Mouse (Mus musculus): ENCODE data around the gene Nfkbib.
A peak's percentile ranks its signal among the peaks of the same experiment; 100 is the strongest.

Gene Nfkbib

GRCm38 (mm10) chr7:28766173-28766879 lies 986 bp downstream of the Nfkbib start, which contains the start of gene Sirt2:
TSS of gene Sirt2 (plus strand) at chr7:28766735.
- DNase-seq = peak; percentile 100

- DNase-seq = no peak
These were observed 2.1 kb downstream of the Nfkbib start for GRCm38 (mm10) chr7:28765211-28765610.

- DNase-seq = peak; percentile 41
These were observed 5.4 kb downstream of the Nfkbib start for GRCm38 (mm10) chr7:28761907-28762306.

GRCm38 (mm10) chr7:28758623-28759022 lies 8.7 kb downstream of the Nfkbib start:
- DNase-seq = no peak

GRCm38 (mm10) chr7:28756079-28756478 lies 11.2 kb downstream of the Nfkbib start, which contains the start of gene Ccer2:
TSS of gene Ccer2 (plus strand) at chr7:28756174.
- DNase-seq = no peak

GRCm38 (mm10) chr7:28749935-28750334 lies 17.4 kb downstream of the Nfkbib start:
- DNase-seq = no peak

GRCm38 (mm10) chr7:28741709-28742438 lies 25.4 kb downstream of the Nfkbib start, which contains the start of the genes Mrps12 and Sars2:
TSS of gene Mrps12 (minus strand) at chr7:28741820.
TSS of gene Sars2 (plus strand) at chr7:28741992.
- peak; percentile 99 for DNase-seq

- DNase-seq = no peak
These were observed 26.0 kb downstream of the Nfkbib start for GRCm38 (mm10) chr7:28741368-28741708.

GRCm38 (mm10) chr7:28740949-28741348 lies 26.4 kb downstream of the Nfkbib start:
- DNase-seq = no peak

GRCm38 (mm10) chr7:28739829-28740228 lies 27.5 kb downstream of the Nfkbib start:
- no peak for DNase-seq

GRCm38 (mm10) chr7:28735701-28736100 lies 31.6 kb downstream of the Nfkbib start:
- DNase-seq = no peak

GRCm38 (mm10) chr7:28733211-28733610 lies 34.1 kb downstream of the Nfkbib start:
- DNase-seq = no peak

- DNase-seq = peak; percentile 95
These were observed 34.8 kb downstream of the Nfkbib start for GRCm38 (mm10) chr7:28732341-28733142.

- DNase-seq = no peak
These were observed 39.5 kb downstream of the Nfkbib start for GRCm38 (mm10) chr7:28727649-28728340.

- DNase-seq = peak; percentile 59
These were observed 40.7 kb downstream of the Nfkbib start for GRCm38 (mm10) chr7:28726600-28726999.

GRCm38 (mm10) chr7:28724613-28725012 lies 42.7 kb downstream of the Nfkbib start:
- no peak for DNase-seq

GRCm38 (mm10) chr7:28722079-28722478 lies 45.2 kb downstream of the Nfkbib start:
- no peak for DNase-seq

- no peak for DNase-seq
These were observed 46.4 kb downstream of the Nfkbib start for GRCm38 (mm10) chr7:28720753-28721537.

GRCm38 (mm10) chr7:28719650-28720049 lies 47.7 kb downstream of the Nfkbib start:
- no peak for DNase-seq

- no peak for DNase-seq
These were observed 48.2 kb downstream of the Nfkbib start for GRCm38 (mm10) chr7:28719159-28719558.

- no peak for DNase-seq
These were observed 49.6 kb downstream of the Nfkbib start for GRCm38 (mm10) chr7:28717726-28718125.
